Mouse (Mus musculus) heart, adult 2 months (tissue): ENCODE results near the gene Snd1.

ENCODE experiments used
- CTCF ChIP-seq: fragments of 200-600 bp; IDR thresholded peaks from 2 replicates; pipeline ENCODE4 v1.8.1; 2022; ENCODE audit warnings: antibody characterized with exemption, mild to moderate bottlenecking, moderate library complexity
- EP300 ChIP-seq: fragments of 200-500 bp; IDR thresholded peaks from 2 replicates; pipeline ENCODE4 v1.6.1; 2011; ENCODE audit warnings: low read depth, low read length, control low read depth; ENCODE audit not compliant: insufficient read depth

DNA sequence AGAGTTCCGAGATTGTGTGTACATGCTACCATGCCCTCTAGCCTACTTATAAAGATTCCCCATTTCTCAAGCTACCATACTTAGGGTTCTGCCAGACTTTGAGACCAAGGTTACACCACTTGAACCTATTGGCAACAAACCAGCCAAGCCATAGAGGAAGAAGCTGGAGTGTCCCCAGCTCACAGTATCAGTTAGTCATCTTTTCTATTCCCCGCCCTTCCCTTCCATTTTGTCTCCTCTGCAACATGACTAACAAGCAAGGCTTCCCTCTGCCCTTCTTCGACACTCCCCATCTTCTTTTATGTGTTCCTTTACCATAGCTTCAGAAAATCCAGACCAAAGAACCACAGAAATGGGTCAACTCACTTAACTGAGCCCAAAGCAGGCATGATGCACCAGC, 391.3 kb downstream of the Snd1 start:
- TF ChIP-seq EP300 (no peak), CTCF (no peak)
